Mouse (Mus musculus) brain, embryonic 14.5 days (tissue): Measurements from ENCODE around the gene Rufy2.

ENCODE experiments used
- CTCF ChIP-seq: fragments of 200-500 bp; IDR thresholded peaks from 2 replicates; pipeline ENCODE4 v1.5.1; 2012; ENCODE audit warnings: inconsistent platforms, mild to moderate bottlenecking, moderate library complexity, borderline replicate concordance; ENCODE audit not compliant: insufficient read depth, insufficient read length; ENCODE audit errors: extremely low read depth
- POLR2A ChIP-seq: fragments of 200-500 bp; IDR thresholded peaks from 2 replicates; pipeline ENCODE4 v1.6.1; 2012; ENCODE audit warnings: mild to moderate bottlenecking, inconsistent platforms, borderline replicate concordance; ENCODE audit not compliant: poor library complexity, insufficient read depth, insufficient read length, severe bottlenecking; ENCODE audit errors: extremely low read depth

DNA sequence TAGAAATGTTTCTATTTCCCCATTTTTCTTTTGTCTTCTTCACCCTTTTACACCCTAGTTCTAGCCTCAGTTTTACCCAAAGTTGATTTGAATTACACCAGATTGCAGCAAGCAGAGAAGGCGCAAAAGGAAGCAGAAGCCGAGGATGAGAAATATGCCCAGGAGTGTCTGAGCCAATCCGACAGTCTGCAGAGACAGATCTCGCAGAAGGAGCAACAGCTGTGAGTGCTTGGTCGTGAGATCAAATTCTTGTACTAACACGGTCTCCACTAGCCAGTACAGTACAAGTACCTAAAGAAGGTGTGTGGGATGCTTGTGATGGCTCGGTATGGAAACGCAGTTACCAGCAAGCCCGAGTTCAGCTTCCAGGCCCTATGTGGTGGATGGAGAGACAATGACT lies 24.5 kb downstream of the Rufy2 start:
- TF ChIP-seq CTCF (no peak), POLR2A (no peak)
